Mouse (Mus musculus) monocyte, adult 2 months (primary cell): ENCODE data around the gene Map3k10.

Experiments
- DNase-seq, 2 experiments: peaks; one replicate each; pipeline ENCODE4 v3.0.0; 2022; ENCODE audit warnings: low spot score in 2 of 2, low read depth in 1 of 2

Gene Map3k10

GRCm38 (mm10) chr7:27610370-27610769, 64.0 kb downstream of the Map3k10 start:
- DNase-seq = no peak

GRCm38 (mm10) chr7:27609688-27610087, 64.7 kb downstream of the Map3k10 start:
- DNase-seq = no peak

- DNase-seq = no peak
Observed at GRCm38 (mm10) chr7:27609285-27609684, 65.1 kb downstream of the Map3k10 start.

- no peak for DNase-seq
Observed at GRCm38 (mm10) chr7:27608130-27608529, 66.3 kb downstream of the Map3k10 start.

- DNase-seq = no peak
Observed at GRCm38 (mm10) chr7:27607580-27607979, 66.8 kb downstream of the Map3k10 start.

- no peak for DNase-seq
Observed at GRCm38 (mm10) chr7:27606481-27607254, 67.7 kb downstream of the Map3k10 start.
